Mouse (Mus musculus) embryonic fibroblast, embryonic 13.5 days (primary cell): Measurements from ENCODE around the gene 7530416G11Rik.

Experiments
- CTCF ChIP-seq: IDR thresholded peaks from 2 replicates; pipeline ENCODE4 v1.5.1; 2011; ENCODE audit warnings: mild to moderate bottlenecking, control low read depth, low read length, moderate library complexity, borderline replicate concordance; ENCODE audit not compliant: insufficient read depth
- POLR2A ChIP-seq: IDR thresholded peaks from 2 replicates; pipeline ENCODE4 v1.6.1; 2011; ENCODE audit warnings: low read depth, mild to moderate bottlenecking, control low read depth, low read length, moderate library complexity

GRCm38 (mm10) chr15:85534215-85534614 lies 31.2 kb upstream of the 7530416G11Rik start:
- TF ChIP-seq POLR2A (no peak), CTCF (no peak)
